8 mouse cellular contexts compared by ENCODE assay signal in genomic region chr8:12978726-12979125, GRCm38 (mm10). TPM values are rescaled to one million over a fixed set of nuclear protein-coding genes. Genes with fewer than 3 reads are reported as not detected.
DNase-seq lines count a peak whose midpoint lies in the region; ATAC-seq and TF ChIP-seq lines count a peak whose summit lies in the region.

No protein-coding gene starts in this region.

- no peaks in the 10 kb centered on the region for H3K27me3 ChIP-seq in heart, adult 2 months (ENCODE audit: control insufficient read depth, insufficient read depth, low read length)
- H3K27me3 ChIP-seq in heart, embryonic 11.5 days (ENCODE audit: control insufficient read depth, insufficient read depth, low read length) = no peaks in the 10 kb centered on the region
- peaks cover 6% of the 10 kb centered on the region; the same call in 1 of the 2 replicates for H3K27me3 ChIP-seq in heart, embryonic 12.5 days (replicated peaks)
- no peaks in the 10 kb centered on the region for H3K27me3 ChIP-seq in kidney, postnatal 0 days (ENCODE audit: insufficient read depth, low read length)
- no peaks in the 10 kb centered on the region for H3K27me3 ChIP-seq in stomach, embryonic 14.5 days (ENCODE audit: control insufficient read depth, insufficient read depth, low read length)

- H3K9ac ChIP-seq in heart, adult 2 months (ENCODE audit: low read depth, low read length) = no peak overlapping the region
- H3K9ac ChIP-seq in heart, embryonic 11.5 days (ENCODE audit: low read depth, low read length) = no peak overlapping the region
- H3K9ac ChIP-seq in heart, embryonic 12.5 days = no peak overlapping the region
- no peak overlapping the region for H3K9ac ChIP-seq in kidney, postnatal 0 days (ENCODE audit: low read depth, low read length)
- no peak overlapping the region for H3K9ac ChIP-seq in stomach, embryonic 14.5 days (replicated peaks; ENCODE audit: low read depth, low read length)

- no peaks in the 10 kb centered on the region for H3K9me3 ChIP-seq in heart, embryonic 11.5 days (replicated peaks; ENCODE audit: control insufficient read depth, low read length)
- H3K9me3 ChIP-seq in heart, embryonic 12.5 days (replicated peaks) = peaks cover 5% of the 10 kb centered on the region; the same call in 1 of the 2 replicates
- no peaks in the 10 kb centered on the region for H3K9me3 ChIP-seq in kidney, postnatal 0 days (replicated peaks; ENCODE audit: low read length)
- no peaks in the 10 kb centered on the region for H3K9me3 ChIP-seq in stomach, embryonic 14.5 days (ENCODE audit: control insufficient read depth, low read depth, low read length)

- WGBS in heart, adult 2 months = 35% methylated on average over 5 of the region's 5 CpGs
- WGBS in heart, embryonic 11.5 days (ENCODE audit: insufficient replicate concordance) = 28% methylated on average over 5 of the region's 5 CpGs
- WGBS in heart, embryonic 12.5 days = 22% methylated on average over 5 of the region's 5 CpGs
- WGBS in kidney, postnatal 0 days = 23% methylated on average over 5 of the region's 5 CpGs
- WGBS in stomach, embryonic 14.5 days = 31% methylated on average over 5 of the region's 5 CpGs

- H3K27ac ChIP-seq in heart, adult 2 months = no peak overlapping the region
- no peak overlapping the region for H3K27ac ChIP-seq in heart, embryonic 11.5 days (ENCODE audit: low read depth, low read length)
- H3K27ac ChIP-seq in heart, embryonic 12.5 days (ENCODE audit: poor library complexity, severe bottlenecking) = no peak overlapping the region
- no peak overlapping the region for H3K27ac ChIP-seq in kidney, postnatal 0 days
- no peak overlapping the region for H3K27ac ChIP-seq in stomach, embryonic 14.5 days (ENCODE audit: low read length)

- H3K4me2 ChIP-seq in heart, embryonic 11.5 days = no peak overlapping the region
- no peak overlapping the region for H3K4me2 ChIP-seq in heart, embryonic 12.5 days
- no peak overlapping the region for H3K4me2 ChIP-seq in kidney, postnatal 0 days (ENCODE audit: low read length)
- no peak overlapping the region for H3K4me2 ChIP-seq in stomach, embryonic 14.5 days (replicated peaks; ENCODE audit: low read depth, low read length)

- H3K79me2 ChIP-seq in heart, adult 2 months (replicated peaks; ENCODE audit: control insufficient read depth, insufficient read depth, low read length) = no peaks in the 10 kb centered on the region

- TF ChIP-seq CTCF in heart, adult 2 months (IDR thresholded peaks at IDR 0.05) = peak; percentile 83
- TF ChIP-seq CTCF in kidney, postnatal 0 days (IDR thresholded peaks at IDR 0.05; ENCODE audit: low read depth) = peak; percentile 85

- H3K36me3 ChIP-seq in heart, adult 2 months (ENCODE audit: control insufficient read depth, insufficient read depth, low read length) = no peaks in the 10 kb centered on the region
- H3K36me3 ChIP-seq in heart, embryonic 11.5 days (ENCODE audit: control insufficient read depth, insufficient read depth, low read length) = no peaks in the 10 kb centered on the region
- H3K36me3 ChIP-seq in heart, embryonic 12.5 days = peaks cover 6% of the 10 kb centered on the region
- peaks cover 5% of the 10 kb centered on the region; the same call in 1 of the 2 replicates for H3K36me3 ChIP-seq in kidney, postnatal 0 days (ENCODE audit: insufficient read depth, low read length)
- H3K36me3 ChIP-seq in stomach, embryonic 14.5 days (ENCODE audit: control insufficient read depth, insufficient read depth, low read length) = 0 out of 2 replicates have a peak, but pooled peaks cover 9% of the 10 kb centered on the region

- intact Hi-C loops in heart, adult 2 months (cut with DNase I) = loop anchor here (1.0 to 5.0 kb wide), 4 partner anchors 81 to 284 kb away; no protein-coding TSS in a partner anchor

- peak; percentile 40 to 50 for DNase-seq in heart, adult 2 months
- DNase-seq in adrenal gland, adult (ENCODE audit: inconsistent age in 2 of 2, low spot score in 1 of 2) = peak; percentile 52 to 80
- DNase-seq in embryo, embryonic 10.5 days (ENCODE audit: low spot score) = peak; percentile 90
- peak; percentile 89 for DNase-seq in kidney, postnatal 0 days (ENCODE audit: low spot score)
- peak; percentile 54 to 72 for DNase-seq in lung, postnatal 4 days

- ATAC-seq in heart, embryonic 11.5 days (replicated peaks; ENCODE audit: insufficient number of reproducible peaks, low FRiP score, low TSS enrichment) = no peak
- peak; percentile 71; the same call in 1 of the 2 replicates for ATAC-seq in heart, embryonic 12.5 days (ENCODE audit: insufficient number of reproducible peaks, low FRiP score)
- peak; percentile 87 for ATAC-seq in kidney, postnatal 0 days (replicated peaks; ENCODE audit: low FRiP score, low read depth)
- ATAC-seq in stomach, embryonic 14.5 days (ENCODE audit: insufficient number of reproducible peaks, insufficient read depth, low FRiP score, low read depth) = peak; percentile 46; the same call in 1 of the 2 replicates

- no peaks in the 10 kb centered on the region for H3K4me1 ChIP-seq in heart, adult 2 months (ENCODE audit: control insufficient read depth, insufficient read depth, low read length)
- 0 out of 2 replicates have a peak, but pooled peaks cover 5% of the 10 kb centered on the region for H3K4me1 ChIP-seq in heart, embryonic 11.5 days (ENCODE audit: control insufficient read depth, insufficient read depth, low read length)
- H3K4me1 ChIP-seq in heart, embryonic 12.5 days (replicated peaks) = peaks cover 2% of the 10 kb centered on the region; the same call in 1 of the 2 replicates
- no peaks in the 10 kb centered on the region for H3K4me1 ChIP-seq in kidney, postnatal 0 days (replicated peaks; ENCODE audit: insufficient read depth, low read length)
- no peaks in the 10 kb centered on the region for H3K4me1 ChIP-seq in stomach, embryonic 14.5 days (ENCODE audit: control insufficient read depth, insufficient read depth, low read length)

- no peak overlapping the region for H3K4me3 ChIP-seq in heart, adult 2 months
- no peak overlapping the region for H3K4me3 ChIP-seq in heart, embryonic 11.5 days (ENCODE audit: low read depth, low read length)
- H3K4me3 ChIP-seq in heart, embryonic 12.5 days = no peak overlapping the region
- no peak overlapping the region for H3K4me3 ChIP-seq in kidney, postnatal 0 days (replicated peaks; ENCODE audit: low read depth, low read length)
- H3K4me3 ChIP-seq in stomach, embryonic 14.5 days (ENCODE audit: low read depth, low read length) = no peak overlapping the region

- no peak for TF ChIP-seq POLR2A in heart, adult 2 months (IDR thresholded peaks at IDR 0.05; ENCODE audit: insufficient read depth, low read depth, low read length)

- 0 out of 2 replicates have a peak, but pooled peaks have one; percentile 62 for TF ChIP-seq EP300 in heart, adult 2 months (IDR thresholded peaks at IDR 0.05; ENCODE audit: insufficient read depth, low read depth, low read length)

RNA-seq across cellular contexts. Expression of gene F7, which starts 47.1 kb away (rescaled TPM):
- under 1 TPM; 0.21 to 0.45 TPM for total RNA-seq in heart, adult 2 months (2021)
- 0.21 and 0.38 TPM in 2 replicates for polyA plus RNA-seq in heart, adult 2 months (2012; rRNA removed)
- polyA plus RNA-seq in heart, embryonic 11.5 days (2014; fragmentation: Nextera tagmentation; extraction: Ambion mirVana) = not detected in 2 replicates
- polyA plus RNA-seq in heart, embryonic 12.5 days (2016; fragmentation: Nextera tagmentation; extraction: Ambion mirVana) = 0.23 TPM in 1 of 2 replicates, not detected in the other
- polyA plus RNA-seq in kidney, postnatal 0 days (2015; fragmentation: Nextera tagmentation; extraction: Ambion mirVana) = 0.05 and 0.09 TPM in 2 replicates
- not detected in 2 replicates for polyA plus RNA-seq in stomach, embryonic 14.5 days (2014; fragmentation: Nextera tagmentation; extraction: Ambion mirVana)

RNA-seq across cellular contexts. Expression of gene F10, which starts 58.4 kb away (rescaled TPM):
- under 1 TPM; 0.60 to 0.96 TPM for total RNA-seq in heart, adult 2 months (2021)
- 0.33 and 0.47 TPM in 2 replicates for polyA plus RNA-seq in heart, adult 2 months (2012; rRNA removed)
- polyA plus RNA-seq in heart, embryonic 11.5 days (2014; fragmentation: Nextera tagmentation; extraction: Ambion mirVana) = 2.3 TPM in 2 replicates
- 2.7 and 2.8 TPM in 2 replicates for polyA plus RNA-seq in heart, embryonic 12.5 days (2016; fragmentation: Nextera tagmentation; extraction: Ambion mirVana)
- polyA plus RNA-seq in kidney, postnatal 0 days (2015; fragmentation: Nextera tagmentation; extraction: Ambion mirVana) = 5.3 and 7.0 TPM in 2 replicates
- 0.88 and 1.4 TPM in 2 replicates for polyA plus RNA-seq in stomach, embryonic 14.5 days (2014; fragmentation: Nextera tagmentation; extraction: Ambion mirVana)
